Mouse (Mus musculus) mouse embryonic stem cell (cell line): Measurements from ENCODE around the gene Slc1a7.

Source experiments
- in situ Hi-C, 2 experiments: fragments of 300-500 bp; cut with MboI; formaldehyde crosslinking; loops; 1 replicate in 1 of 2; 3 replicates in 1 of 2; pipeline ENCODE4 v1.14.3; 2019 to 2020; ENCODE audit warnings: low sequenced_read_pairs in 2 of 2, low pct_unique_long_range_greater_than_20kb in 1 of 2, mixed read lengths in 1 of 2; ENCODE audit not compliant: unreplicated experiment in 1 of 2

Gene Slc1a7

DNA sequence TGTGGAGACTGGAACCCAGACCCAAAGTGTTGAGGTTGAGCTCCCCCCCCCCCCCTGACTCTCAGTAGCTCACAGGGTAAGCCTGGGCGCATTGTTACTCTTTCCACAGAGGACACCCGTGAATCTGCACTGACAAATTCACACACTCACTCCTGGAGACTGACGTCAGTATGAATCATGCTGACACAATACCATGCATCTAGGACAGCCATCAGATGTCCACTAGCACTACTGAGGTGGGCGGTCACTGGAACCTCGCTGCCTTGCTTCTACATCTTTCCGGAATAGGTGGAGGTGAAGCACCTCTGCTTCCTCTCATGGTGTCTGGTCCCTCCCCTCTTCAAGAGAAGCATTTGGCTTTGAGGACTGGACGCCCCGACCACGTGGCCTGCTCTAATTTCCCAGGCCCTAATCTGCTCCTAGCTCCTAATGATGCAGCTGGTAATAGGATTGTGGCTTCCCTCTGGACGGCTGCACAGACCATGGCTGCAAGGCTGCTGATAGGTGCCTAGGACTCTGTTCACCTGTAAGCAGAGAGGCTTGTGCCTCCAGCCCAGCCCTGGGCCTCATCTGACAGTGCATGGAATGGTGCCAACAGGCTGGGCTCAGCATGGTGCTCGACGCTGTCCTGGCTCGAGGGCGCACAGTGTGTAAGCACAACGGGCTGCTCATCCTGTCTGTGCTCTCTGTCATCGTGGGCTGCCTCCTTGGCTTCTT is at the start of gene Slc1a7:
Slc1a7 (plus strand) TSS at position 367 of the 717 bp plus-strand sequence.
- in situ Hi-C loops: no loop called here

DNA sequence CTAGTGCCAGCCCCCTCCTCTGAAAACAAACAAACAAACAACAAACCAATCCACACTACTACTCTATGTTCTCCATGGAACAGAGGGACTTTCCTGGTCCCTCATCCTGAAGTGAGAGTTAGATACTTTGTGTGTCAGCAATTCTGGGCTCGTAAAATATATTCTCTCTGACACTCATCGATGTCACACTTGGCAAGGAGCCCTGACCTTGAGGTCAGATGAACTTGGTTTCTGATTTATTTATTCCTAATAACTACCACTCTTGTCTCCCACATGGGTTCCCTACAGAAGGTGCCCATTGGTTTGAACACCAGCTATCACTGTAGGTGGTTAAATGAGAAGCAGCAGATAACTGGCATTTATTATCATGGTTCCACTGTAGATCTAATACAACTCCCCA is 47.8 kb upstream of the Slc1a7 start:
- in situ Hi-C loops: no loop called here

DNA sequence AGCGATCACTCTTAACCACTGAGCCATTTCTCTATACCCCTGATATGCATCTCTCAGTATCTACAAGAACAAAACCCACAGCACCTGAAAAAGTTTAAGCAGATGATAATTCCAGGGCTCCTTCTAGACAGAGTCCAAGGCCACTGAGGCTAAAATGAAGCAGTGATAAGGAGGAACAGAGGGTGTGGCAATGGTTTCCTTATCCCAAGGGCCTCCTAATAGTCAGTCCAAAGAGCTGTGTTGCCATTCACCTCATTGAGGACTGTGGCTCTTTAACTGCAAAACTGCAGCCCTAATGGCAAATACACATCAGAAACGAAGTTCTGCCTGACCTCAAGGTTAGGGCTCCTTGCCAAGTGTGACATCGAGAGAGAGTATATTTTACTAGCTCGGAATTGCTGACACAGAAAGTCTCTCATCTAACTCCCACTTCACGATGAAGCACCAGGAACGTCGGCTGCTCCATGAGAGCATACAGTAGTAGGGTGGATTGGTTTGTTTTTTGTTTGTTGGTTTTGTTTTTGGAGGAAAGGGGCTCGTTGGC is 46.9 kb upstream of the Slc1a7 start:
- in situ Hi-C loops: no loop called here

DNA sequence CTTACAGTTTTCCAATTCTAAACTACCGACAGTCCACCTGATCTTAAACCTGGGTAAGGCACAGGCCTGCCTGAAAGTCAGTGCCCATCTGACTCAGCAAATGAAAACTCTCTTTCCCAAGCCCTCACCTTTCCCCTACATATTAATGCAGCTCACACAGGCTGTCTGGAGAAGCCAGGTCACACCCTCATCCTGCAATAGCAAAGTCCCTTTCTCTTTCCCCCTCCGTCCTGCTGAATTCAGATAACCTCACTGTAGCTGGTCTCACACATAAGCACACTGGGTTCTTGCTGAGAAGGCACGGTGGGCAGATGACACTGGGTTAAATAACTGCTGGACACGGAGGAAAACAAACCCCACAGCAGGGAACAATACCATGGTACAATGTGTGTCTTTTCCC is 46.2 kb upstream of the Slc1a7 start:
- in situ Hi-C loops: no loop called here

DNA sequence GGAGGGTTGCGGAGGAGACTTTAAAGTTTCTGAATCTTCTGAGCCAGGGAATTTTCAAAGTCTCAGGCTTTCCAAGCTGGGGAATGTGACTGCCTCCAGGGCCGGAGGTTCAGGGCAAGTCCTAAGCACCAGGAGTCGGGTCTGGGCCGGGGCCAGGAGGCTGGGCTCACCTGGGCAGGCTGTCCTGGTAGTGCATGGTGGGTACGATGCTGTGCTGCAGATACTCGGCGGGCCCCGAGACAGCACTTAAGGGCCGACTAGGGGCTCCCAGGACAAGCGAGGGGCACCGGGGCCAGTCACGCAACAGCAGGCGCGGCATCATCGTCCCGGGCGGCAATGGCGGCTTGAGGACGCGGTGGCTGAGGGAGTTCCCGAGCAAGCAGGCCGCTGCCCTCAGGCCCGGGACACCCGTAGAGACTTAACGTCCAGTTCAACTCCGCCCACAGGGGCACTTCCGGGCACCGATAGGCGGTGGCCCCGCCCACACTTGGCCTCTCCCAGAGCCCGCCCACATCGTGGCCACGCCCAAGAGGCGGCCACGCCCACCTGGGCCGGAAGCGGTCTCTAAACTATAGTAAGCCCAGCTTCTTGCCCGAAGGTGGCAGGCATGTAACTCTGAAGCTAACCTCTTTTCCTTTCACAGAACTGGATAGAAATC is 44.9 kb upstream of the Slc1a7 start, which contains the start of gene Cpt2:
Cpt2 (minus strand) TSS at position 466 of the 658 bp plus-strand sequence.
- in situ Hi-C loops: no loop called here

DNA sequence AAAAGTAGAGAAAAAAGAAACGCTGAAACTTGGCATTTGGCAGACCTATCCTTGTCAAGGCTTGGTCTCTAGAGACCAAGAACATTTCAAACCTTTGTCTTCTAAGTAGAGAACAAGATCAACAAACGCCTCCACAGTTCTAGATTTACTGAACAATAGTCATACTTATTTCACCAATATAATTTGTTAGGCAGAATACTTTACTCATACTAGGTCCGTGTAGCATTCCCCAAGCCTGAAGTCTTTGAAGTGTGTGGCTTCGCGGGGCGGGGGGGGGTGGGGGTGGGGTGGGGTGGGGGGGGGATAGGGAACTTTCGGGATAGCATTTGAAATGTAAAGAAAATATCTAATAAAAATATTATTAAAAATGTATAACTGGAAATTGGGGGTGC is 44.3 kb upstream of the Slc1a7 start:
- in situ Hi-C loops: no loop called here

DNA sequence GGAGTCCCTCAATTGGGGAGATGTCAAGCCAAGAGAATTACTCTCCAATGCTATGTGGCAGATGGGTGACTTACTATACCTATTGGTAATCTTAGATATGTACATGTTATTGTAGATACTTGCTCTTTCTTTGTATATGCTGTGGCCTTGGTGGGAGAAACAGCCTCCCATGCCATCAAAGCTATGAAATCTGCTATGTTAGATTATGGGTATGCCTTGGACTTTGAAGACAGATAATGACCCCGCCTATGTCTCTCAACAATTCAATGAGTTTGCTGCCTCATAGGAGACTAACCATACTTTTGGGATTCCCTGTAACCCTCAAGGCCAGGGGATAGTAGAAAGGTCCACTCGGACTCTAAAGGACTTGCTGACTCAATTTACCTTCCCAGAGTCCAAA is 39.9 kb upstream of the Slc1a7 start:
- in situ Hi-C loops: no loop called here

DNA sequence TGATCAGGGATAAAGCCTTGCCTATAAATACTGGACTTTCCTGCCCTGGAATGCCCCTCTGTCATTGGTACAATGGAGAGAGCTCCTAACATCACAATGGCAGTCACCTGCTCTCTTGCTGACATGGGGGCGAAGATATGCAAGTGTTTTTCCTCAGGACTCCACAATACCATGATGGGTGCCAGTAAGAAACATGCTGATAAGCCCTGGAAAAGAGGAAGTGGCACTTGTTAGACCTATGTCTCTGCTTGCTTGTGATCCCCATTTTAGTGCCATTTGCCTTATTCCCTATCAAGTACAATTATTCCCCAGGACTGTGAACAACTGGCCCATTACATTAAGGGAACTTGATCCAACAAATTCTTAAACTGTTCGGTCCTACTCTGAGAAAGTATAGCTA is 39.4 kb upstream of the Slc1a7 start:
- in situ Hi-C loops: no loop called here

DNA sequence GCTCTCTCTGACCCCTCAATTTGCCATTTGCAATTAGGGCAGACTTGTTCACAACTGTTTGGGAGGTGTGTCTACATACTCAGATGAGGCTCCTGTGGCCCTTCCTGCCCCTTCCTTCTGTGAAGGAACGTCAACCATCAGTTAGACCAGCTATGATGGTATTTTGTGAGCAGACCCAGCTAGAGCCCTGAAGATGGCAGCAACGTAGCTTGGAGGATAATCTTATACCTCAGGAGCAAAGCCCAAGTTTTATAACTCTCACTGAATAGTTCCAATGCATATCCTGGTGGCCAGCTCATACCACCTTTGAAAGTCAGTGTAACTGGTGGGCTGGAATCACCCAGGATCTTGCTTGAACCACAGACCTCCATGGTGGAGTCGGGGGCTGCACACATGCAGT is 36.7 kb upstream of the Slc1a7 start:
- in situ Hi-C loops: no loop called here

DNA sequence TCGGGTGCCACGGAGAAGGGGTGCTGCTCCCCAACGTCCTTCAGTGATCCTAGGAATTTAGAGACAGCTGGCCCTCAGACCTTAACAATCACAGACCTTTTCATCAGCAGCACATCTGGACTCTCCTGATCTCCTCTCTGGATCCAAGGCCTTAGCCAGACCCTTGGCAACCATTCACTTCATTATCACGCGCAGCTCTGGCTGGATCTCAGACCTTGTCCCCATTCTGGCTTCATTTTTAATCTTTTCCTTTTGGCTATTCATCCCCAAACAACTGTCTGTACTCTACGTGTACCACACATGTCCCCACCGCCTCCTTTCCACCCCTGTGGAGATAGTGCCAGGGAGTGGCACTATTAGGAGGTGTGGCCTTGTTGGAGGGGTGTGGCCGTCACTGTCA is 34.9 kb upstream of the Slc1a7 start:
- in situ Hi-C loops: no loop called here

DNA sequence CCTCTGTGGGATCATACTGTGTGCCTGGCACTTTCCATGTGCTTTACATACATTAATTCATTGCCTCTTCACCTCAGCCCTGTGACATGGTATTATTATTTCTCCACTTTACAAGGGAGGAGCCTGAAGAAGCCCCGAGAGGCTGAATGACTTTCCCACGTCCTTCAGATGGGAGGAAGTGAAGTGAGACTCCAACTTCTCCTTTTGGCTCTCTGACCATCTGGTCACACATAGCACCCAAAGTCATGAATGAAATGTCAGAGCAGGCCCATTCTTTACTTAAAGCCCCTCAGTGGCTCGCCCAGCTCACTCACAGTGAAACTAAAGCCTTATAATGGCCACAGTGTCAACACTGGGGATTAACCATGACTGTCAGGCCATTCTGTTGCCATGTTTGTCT is 32.9 kb upstream of the Slc1a7 start:
- in situ Hi-C loops: no loop called here

DNA sequence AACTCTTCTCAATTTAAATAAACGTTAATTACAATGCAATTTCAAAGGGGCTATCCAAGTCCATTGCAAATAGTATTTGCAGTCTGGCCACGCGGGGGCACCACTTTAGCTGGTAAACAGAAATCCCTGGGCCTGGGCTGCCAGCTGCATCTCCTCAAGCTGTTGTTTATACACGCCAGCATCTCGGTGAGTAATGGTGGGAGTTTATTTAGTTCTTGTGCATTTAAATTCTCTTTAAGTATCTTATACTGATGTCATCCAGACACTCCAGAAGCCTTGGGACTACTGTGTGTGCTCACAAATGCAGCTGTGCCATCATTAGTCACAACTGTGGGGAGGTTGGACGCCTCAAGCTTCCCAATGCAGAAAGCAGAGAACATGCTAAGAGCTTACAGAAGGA is 30.8 kb upstream of the Slc1a7 start:
- in situ Hi-C loops: no loop called here

DNA sequence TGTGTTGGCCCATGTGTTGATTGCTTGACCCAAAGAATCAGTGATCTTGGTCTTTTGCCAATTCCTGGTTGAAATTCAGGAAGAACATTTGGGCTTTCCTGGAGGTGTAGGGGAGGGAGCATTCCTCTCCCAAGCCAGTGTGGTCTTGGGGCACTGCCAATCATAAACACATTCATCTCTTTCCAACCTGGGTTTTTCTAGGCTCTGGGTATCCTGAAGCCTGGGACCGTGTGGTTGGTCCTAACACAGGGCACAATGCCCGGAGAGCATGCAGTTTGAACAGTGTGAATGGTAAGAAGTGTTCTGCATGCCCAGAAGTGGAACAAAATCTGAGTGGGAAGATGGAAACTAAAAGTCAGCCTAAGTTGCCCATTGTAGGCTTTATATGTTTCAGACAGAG is 30.0 kb upstream of the Slc1a7 start:
- in situ Hi-C loops: no loop called here

DNA sequence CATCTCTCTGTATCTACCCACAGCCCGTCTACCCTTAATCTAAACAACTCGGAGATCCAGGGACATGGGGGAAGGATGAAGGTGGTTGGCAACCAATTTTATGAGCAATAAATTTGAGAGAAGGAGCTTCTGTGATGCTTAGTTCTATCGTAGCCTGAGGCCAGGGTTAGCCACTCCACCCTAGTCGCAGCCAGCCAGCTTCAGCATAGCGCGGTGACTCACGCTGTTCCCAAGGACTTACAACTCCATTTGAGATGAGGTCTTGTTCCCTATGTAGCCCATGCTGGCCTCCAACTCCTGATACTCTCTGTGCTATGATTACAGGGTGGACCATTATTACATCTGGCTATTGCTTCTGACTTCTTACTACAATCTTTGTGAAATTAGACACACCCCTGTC is 25.4 kb upstream of the Slc1a7 start:
- in situ Hi-C loops: no loop called here

DNA sequence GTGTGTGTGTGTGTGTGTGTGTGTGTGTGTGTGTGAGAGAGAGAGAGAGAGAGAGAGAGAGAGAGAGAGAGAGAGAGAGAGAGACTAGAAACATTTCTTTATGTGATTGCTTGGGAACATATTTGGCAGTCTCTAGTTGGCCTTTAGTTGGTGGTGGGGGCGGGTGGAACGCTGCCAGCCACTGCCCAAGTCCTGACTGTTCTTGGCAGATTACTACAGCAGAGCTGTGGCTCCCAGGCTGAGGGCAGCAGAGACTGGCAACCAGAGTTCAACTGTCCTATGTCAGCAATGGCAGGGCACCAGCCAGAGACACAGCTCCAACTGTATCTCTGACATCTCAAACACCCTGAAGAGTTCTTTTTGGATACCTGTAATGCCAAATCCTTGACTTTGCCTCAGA is 24.0 kb upstream of the Slc1a7 start:
- in situ Hi-C loops: no loop called here

DNA sequence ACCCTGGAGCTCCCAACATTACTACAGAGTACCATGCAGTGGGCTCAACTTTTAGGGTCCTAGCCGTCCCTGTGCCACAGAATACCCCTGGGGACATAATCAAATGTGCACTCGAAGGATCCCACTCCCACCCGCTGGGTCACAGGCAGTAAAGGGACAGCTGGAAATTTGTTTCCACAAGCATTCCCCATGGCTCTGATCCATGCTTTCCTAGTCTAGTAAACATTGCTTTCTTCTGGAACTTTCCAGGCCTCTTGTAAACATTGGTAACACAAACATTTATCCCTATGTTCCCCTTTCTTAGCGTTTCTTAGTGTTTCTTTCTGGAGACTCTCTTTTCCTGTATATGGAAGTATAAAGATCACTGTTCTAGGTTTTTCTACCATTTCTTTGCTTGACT is 18.2 kb upstream of the Slc1a7 start:
- in situ Hi-C loops: no loop called here

DNA sequence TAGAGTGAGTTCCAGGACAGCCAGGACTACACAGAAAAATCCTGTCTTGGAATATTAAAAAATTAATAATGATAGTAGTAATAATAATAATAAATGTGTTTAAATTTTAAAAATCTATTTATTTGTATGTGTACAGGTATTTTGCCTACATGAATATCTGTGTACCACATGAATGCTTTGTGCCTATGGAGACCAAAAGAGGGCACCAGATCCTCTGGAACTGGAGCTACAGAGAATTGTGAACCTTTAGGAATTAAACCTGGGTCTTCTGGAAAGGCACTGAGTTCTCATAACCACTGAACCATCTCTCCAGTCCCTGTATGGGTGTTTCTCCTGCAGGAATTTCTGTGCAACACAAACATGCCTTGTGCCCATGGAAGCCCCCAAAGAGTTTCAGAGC is 15.3 kb upstream of the Slc1a7 start:
- in situ Hi-C loops: no loop called here

DNA sequence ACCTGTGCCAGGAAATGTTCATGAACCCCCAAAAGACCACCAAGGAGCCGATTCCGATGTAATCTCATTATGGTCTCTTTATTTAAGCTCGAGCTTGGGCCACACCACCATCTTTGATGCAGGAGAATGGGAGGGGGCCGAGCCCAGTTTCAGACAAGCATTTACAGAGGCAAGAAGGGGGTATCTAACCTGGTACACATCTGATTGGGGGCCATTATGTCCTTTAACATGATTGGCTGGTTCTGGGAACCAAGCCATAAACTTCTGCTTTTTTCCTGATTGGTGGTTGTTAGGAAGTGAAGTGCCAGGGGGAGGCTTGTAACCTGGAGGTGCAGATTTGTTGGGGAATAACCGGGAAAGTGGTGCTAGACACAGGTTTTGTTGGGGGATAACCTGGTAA is 12.4 kb upstream of the Slc1a7 start:
- in situ Hi-C loops: no loop called here

DNA sequence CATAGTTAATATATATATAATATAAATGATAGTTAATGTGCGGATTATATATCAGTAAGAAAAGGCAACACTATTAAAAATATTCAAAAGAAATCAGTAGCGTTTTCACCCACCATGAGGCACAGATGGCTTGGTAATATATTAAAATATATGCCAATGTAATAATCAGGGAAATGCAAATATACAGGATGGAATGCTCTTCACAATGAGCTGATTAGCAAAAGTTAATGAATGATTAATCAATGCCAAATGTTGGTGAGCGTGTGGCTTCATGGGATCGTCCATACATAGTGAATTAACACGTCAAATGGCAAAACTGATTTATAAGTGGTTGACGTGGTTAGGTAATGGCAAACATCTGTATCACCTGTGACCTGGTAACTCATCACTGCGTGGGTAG is 9.6 kb upstream of the Slc1a7 start:
- in situ Hi-C loops: no loop called here
